Mouse (Mus musculus): Measurements from ENCODE around the gene Stk39.

Gene Stk39

GRCm38 (mm10) chr2:68458115-68458514 lies 14.0 kb downstream of the Stk39 start:
- no peak for DNase-seq (ENCODE audit: low spot score)

DNA sequence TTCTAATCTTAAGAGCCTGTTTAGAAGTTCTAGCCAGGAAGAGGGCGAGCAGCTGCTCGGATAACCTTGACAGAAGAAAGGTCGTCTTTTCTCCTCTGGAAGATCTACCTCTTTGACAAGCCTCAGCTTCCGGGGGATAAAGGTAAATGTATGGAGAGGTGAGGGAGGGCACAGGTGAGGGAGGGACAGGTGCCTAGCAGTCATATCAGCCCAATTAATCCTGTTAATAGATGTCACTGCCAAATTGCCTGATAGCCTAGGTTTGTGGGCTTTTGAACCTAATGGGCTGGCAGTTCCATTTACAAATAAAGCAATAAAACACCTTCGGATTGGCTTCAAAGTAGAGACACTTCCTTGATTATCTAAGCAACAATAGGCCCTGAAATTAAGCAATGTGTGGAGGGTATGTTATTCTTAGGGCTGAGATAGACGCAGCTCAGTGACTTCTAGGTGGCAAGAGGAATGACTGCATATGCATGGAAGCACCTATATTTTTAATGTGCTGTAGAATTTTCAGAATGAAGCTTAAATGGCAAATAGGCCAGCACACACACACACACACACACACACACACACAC lies 14.5 kb downstream of the Stk39 start:
- DNase-seq (ENCODE audit: low spot score), result no peak

DNA sequence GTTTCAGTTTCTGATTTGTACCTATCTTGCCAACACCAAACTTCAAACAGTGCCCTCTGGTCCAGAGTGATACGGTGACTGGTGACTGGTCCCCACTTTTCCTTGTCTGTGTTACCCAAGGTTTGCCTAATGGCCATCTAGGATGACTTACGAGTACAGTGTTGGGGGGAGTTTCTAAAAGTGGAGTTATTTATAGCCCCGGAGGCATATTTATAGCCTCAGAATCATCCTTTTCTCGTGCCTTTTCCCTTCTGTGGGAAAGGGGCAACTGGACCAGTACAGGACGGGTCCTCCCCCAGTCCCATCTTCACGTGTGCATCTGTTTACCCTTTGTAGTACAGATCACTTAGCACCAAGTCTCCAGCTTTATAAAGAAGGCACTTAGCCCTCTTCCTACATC lies 15.2 kb downstream of the Stk39 start:
- no peak for DNase-seq (ENCODE audit: low spot score)

DNA sequence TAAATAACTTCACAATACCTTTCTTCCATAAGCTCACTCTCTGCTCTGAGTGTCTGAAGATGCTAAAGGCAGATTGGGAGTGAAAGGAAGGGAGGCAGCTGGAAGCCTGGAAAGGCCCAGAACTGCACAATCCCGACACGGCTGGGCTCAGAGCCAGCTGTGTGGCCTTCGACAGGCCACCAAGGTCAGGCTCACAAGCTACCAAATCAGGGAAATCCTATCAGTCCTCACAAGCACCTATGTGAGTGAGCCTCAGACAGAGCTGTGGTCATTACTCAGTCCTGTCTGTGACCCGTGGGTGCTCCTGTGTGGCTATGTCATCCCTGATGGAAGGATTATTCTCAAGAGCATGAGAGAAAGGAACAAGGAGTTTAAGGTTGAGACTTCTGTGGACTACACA lies 19.7 kb downstream of the Stk39 start:
- DNase-seq (ENCODE audit: low spot score), result peak; percentile 62

DNA sequence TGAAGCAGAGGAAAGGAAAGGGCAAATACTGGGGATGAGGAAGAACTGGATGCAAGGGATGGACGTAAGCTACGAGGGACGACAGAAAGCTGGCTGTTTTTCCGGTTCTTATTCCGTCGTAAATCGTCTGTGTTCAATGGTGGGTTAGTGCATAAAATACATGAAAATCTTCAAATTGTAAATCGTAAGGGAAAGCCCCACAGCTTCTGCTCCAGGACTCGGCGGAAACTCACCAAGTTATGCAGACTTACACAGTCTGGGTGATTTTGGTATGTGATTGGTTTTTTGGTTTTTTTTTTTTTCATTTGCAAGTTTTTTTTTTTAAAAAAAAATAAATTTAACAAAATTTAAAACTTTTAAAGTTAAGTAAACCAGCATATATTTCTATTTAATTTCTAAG lies 24.0 kb downstream of the Stk39 start:
- DNase-seq (ENCODE audit: low spot score), result no peak

GRCm38 (mm10) chr2:68443141-68443540 lies 28.9 kb downstream of the Stk39 start:
- no peak for DNase-seq (ENCODE audit: low spot score)

- no peak for DNase-seq (ENCODE audit: low spot score)
These were observed 29.9 kb downstream of the Stk39 start for GRCm38 (mm10) chr2:68442113-68442717.

DNA sequence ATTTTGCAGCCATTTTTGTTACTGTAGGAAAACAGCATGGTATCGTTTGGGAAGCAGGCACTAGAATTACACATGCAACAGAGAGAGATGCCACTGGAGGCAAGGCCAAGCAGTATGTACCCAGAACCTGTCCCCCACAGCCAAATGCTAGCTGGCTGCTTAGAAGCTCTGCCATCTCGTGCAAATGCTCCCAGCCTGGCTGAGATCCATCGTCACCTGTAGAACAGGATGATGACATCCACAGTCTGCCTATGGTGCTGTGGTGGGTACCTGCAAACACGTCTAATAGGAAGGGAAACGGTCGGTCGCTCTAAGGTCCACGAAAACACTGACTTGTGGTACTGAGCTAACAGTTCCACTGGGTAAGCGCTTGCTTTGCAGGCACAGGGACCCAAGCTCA lies 32.5 kb downstream of the Stk39 start:
- no peak for DNase-seq (ENCODE audit: low spot score)

DNA sequence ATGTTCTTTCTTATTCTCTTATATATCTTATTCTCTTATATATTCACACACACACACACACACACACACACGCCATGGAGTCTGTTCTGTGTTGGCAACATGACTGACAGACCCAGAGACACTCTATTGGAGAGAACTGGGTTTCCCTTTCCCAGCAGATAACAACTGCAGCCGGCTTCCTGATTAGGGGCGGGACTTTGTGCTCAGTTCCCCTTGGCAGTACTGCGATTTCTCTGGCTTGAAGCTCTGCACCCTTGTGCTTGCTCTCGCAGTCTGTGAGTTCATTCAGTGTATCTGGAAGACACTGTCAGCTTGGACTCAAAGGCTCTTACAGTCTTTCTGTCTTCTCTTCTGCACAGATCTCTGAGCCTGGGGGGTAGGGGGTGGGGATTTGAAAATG lies 34.1 kb downstream of the Stk39 start:
- no peak for DNase-seq (ENCODE audit: low spot score)

- no peak for DNase-seq (ENCODE audit: low spot score)
These were observed 34.9 kb downstream of the Stk39 start for GRCm38 (mm10) chr2:68437216-68437615.

- DNase-seq (ENCODE audit: low spot score), result no peak
These were observed 35.8 kb downstream of the Stk39 start for GRCm38 (mm10) chr2:68436305-68436704.

GRCm38 (mm10) chr2:68435494-68436255 lies 36.4 kb downstream of the Stk39 start:
- no peak for DNase-seq (ENCODE audit: low spot score)

GRCm38 (mm10) chr2:68434997-68435396 lies 37.1 kb downstream of the Stk39 start:
- DNase-seq (ENCODE audit: low spot score), result no peak

DNA sequence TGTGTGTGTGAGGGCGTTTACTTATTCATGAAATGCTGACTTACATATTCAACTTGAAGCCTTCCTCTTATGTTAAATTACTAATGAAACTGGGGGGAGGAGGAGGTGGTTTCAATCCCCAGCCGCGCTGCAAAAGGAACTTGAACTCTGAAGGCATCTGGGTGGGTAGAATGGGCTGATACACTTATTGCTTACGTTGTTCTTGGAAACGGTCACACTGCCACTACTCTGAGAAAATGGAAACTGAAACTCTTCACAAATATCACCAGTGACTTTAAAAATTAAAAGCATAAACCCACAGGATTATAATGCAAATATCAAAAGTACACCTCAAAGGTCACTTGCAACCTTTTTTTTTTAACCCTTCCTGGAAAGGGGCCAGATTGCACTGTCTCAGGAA lies 37.5 kb downstream of the Stk39 start:
- no peak for DNase-seq (ENCODE audit: low spot score)

DNA sequence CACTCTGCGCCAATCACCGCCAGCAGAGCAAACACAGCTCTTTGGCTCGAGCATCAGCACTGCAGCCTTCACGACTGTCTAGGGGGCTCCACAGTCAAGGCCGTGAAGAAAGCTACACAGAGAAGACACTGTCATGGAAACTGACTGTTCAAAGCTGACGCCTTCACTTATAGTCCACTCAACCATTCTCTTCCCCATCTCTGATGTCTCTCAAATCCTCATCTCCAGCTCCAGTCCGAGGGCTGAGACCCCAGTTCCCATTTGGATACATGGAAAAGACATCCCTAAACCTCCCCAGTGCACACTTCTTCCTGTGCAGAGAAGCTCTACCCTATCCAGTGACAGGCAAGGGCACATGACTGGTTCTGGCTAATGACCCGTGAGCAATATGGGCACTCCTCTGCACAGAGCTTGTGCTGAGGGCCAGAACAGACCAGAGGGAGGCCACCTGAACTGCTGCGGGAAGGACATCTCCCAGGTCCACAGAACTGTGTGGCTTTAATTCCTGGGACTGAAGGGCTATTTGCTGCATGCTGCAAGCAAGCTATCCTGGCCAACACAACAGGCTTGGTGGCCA lies 38.2 kb downstream of the Stk39 start:
- DNase-seq (ENCODE audit: low spot score), result no peak

GRCm38 (mm10) chr2:68432834-68433233 lies 39.2 kb downstream of the Stk39 start:
- DNase-seq (ENCODE audit: low spot score), result no peak

DNA sequence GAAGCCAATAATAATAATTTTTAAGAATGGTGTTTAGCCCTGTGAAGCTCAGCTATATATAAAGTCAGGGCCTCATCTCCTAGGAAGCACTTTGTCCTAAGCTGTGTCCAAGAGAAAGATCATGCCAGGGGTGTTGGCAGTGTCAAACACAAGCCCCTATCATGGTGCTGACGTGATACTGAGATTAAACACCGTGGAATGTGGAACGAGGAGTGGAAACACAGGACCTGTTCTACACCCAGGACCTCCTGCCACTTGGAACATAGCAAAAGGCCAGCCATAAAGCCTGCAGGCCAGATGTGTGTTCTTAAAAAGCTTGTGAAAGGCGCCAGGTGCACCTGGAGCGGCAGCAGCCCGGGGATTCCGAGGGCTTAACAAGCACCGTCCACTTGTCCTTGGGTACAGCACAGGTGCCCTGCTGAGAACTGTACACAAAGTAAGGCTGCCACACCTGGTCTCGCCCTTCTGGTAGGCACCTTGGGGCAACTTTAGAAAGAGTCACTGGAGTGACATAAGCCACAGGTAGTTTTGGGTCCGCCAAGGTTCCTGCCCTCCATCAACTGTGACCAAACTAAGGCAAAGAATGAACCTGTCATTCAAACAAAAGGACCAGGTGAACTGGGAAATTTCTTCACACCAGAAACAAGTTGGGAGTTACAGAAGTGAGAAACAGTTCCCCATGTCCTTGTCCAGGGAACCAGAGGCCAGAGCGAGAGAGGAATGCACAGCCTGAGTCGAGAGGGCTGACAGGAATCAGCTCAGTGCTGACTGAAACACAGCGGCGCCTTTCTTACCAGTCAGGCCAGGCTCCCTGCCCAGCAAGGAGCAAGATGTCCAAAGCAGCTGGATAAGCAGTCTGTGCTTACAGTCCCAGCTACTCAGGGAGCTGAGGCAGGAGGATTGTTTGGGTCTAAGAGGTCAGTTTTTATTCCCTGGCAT lies 40.8 kb downstream of the Stk39 start:
- no peak for DNase-seq (ENCODE audit: low spot score)

GRCm38 (mm10) chr2:68430493-68430892 lies 41.6 kb downstream of the Stk39 start:
- DNase-seq (ENCODE audit: low spot score), result no peak

- DNase-seq (ENCODE audit: low spot score), result no peak
These were observed 42.6 kb downstream of the Stk39 start for GRCm38 (mm10) chr2:68429436-68429835.

- DNase-seq (ENCODE audit: low spot score), result no peak
These were observed 45.0 kb downstream of the Stk39 start for GRCm38 (mm10) chr2:68426977-68427577.

GRCm38 (mm10) chr2:68426074-68426473 lies 46.0 kb downstream of the Stk39 start:
- DNase-seq (ENCODE audit: low spot score), result no peak

GRCm38 (mm10) chr2:68421002-68421401 lies 51.1 kb downstream of the Stk39 start:
- DNase-seq (ENCODE audit: low spot score), result no peak
